Mouse (Mus musculus) cerebral cortex, adult 2 months (tissue): Measurements from ENCODE around the gene Arhgef6.

Source experiments
- WGBS: fragments of 180-500 bp; shearing (Covaris S2); methylation state at CpG from one replicate; pipeline ENCODE4 v1.1.7; 2018; 5-methylcytosine and 5-hydroxymethylcytosine counted together

Arhgef6 gene

DNA sequence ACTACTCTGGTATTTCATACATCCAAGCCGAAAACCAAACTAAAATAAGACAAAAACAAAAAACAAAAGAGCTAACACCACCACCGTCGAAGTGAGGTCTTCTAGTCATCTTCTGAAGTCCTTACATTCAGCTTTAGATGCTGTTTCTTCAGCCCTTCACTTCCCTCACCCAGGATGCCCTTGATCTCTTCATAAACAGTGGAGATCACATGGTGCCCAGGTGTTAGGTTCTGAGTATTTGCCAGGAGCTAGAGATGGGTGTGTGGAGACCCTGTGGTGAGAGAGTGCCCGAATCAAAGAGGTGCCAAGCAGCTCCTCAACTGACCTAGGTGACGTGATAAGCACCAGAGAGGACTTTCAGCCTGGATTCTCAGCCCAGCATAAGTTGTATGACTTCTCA is 149.2 kb downstream of the Arhgef6 start:
- 89% methylated on average over 5 of the region's 5 CpGs for WGBS

DNA sequence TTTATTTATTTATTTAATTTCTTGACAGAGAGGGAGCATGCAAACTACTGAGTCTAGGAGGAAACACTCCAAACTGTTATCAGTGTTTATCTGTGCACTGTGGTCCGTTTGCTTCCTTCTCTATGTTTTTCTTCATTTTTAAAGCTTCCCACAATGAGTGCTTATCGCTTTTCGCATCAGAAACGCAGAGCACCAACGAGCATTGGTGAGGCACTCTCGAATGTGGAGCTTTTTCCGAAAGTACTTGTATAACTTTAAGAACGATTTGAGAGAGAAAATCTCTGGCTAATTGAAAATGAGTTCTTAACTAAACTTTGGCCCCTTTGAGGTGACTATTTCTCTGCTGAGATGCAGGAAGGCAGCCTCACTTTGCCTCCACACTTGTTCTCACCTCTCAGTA is 151.2 kb downstream of the Arhgef6 start:
- 91% methylated on average over 8 of the region's 8 CpGs for WGBS

GRCm38 (mm10) chrX:57183359-57183758 is 155.2 kb downstream of the Arhgef6 start:
- 91% methylated on average over 3 of the region's 3 CpGs for WGBS

DNA sequence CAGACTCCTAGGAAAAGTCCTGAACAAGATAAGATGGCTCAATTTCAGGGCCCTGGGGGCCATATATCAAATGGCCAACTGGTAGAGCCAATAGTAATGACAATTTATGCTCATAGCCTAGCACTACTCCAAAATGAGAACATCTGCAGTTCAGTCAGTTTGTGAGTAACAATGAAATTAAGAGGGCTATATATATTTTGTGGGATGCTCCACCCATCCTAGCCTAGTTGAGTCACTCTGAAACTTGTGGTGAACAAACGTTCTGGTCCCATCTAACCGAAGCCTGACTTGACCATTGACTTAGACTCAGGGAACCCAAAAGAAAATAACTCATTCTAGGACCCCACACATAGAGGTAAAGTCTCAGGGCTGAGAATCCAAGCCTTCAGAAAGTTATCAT is 156.1 kb downstream of the Arhgef6 start:
- WGBS = 87% methylated on average over 2 of the region's 2 CpGs
